Mouse (Mus musculus) midbrain, embryonic 16.5 days (tissue): Measurements from ENCODE around the gene Tmem232. TPM values are rescaled to one million over a fixed set of nuclear protein-coding genes. Genes with fewer than 3 reads are reported as not detected.

ENCODE experiments used
- ATAC-seq: fragments of 200-750 bp; cut with Nextera tagmentation; 2 replicates; pipeline ENCODE4 v1.8.0; 2017; ENCODE audit warnings: moderate TSS enrichment
- H3K27ac ChIP-seq: fragments of 300-500 bp; sonication (generic); 2 replicates; pipeline ENCODE4 v1.5.1; 2014; ENCODE audit warnings: mild to moderate bottlenecking, low read length, mixed read lengths
- H3K27me3 ChIP-seq: fragments of 300-500 bp; sonication (generic); 2 replicates; pipeline ENCODE4 v1.6.1; 2014; ENCODE audit warnings: low read depth, low read length, mixed read lengths; ENCODE audit not compliant: control insufficient read depth, insufficient read depth
- H3K36me3 ChIP-seq: fragments of 300-500 bp; sonication (generic); 2 replicates; pipeline ENCODE4 v1.6.1; 2014; ENCODE audit warnings: mild to moderate bottlenecking, low read length, moderate library complexity, mixed read lengths; ENCODE audit not compliant: control insufficient read depth, insufficient read depth
- H3K4me1 ChIP-seq: fragments of 300-500 bp; sonication (generic); 2 replicates; pipeline ENCODE4 v1.6.1; 2014; ENCODE audit warnings: mild to moderate bottlenecking, low read length, mixed read lengths; ENCODE audit not compliant: control insufficient read depth, insufficient read depth
- H3K4me2 ChIP-seq: fragments of 300-500 bp; sonication (generic); 2 replicates; pipeline ENCODE4 v1.6.1; 2014; ENCODE audit warnings: mild to moderate bottlenecking, low read length, mixed read lengths
- H3K4me3 ChIP-seq: fragments of 300-500 bp; sonication (generic); 2 replicates; pipeline ENCODE4 v1.5.1; 2014; ENCODE audit warnings: low read depth, mild to moderate bottlenecking, low read length, moderate library complexity, mixed read lengths
- H3K9ac ChIP-seq: fragments of 300-500 bp; sonication (generic); 2 replicates; pipeline ENCODE4 v1.6.1; 2014; ENCODE audit warnings: low read depth, low read length, mixed read lengths
- H3K9me3 ChIP-seq: fragments of 300-500 bp; sonication (generic); replicated peaks from 2 replicates; pipeline ENCODE4 v1.6.1; 2014; ENCODE audit warnings: mild to moderate bottlenecking, low read length, mixed read lengths; ENCODE audit not compliant: control insufficient read depth, poor library complexity, severe bottlenecking
- WGBS: fragments of 180-500 bp; shearing (Covaris S2); extraction: QIAGEN DNeasy Blood & Tissue Kit; methylation state at CpG from one replicate; pipeline ENCODE4 v1.1.7; 2014; 5-methylcytosine and 5-hydroxymethylcytosine counted together
- polyA plus RNA-seq: library from polyadenylated mRNA; unstranded; fragments of >200 nt; fragmentation: Nextera tagmentation; extraction: Ambion mirVana; gene quantifications from 2 replicates; pipeline ENCODE4 v1.2.1, GENCODE M21; 2015

Gene Tmem232
- polyA plus RNA-seq, result 0.46 and 0.92 TPM in 2 replicates

- Histone ChIP-seq H3K4me1 (no peaks in the 10 kb centered on the region; the same call in 1 of the 2 replicates), H3K36me3 (no peaks in the 10 kb centered on the region), H3K9me3 (no peaks in the 10 kb centered on the region), H3K27ac (no peak within 1 kb of the TSS), H3K9ac (peak within 1 kb of the TSS; percentile 46; the same call in 1 of the 2 replicates), H3K4me2 (peak within 1 kb of the TSS; percentile 67), H3K27me3 (no peaks in the 10 kb centered on the region), H3K4me3 (peak within 1 kb of the TSS; percentile 39)
- 12% methylated on average over 26 of the region's 26 CpGs for WGBS
- peak; percentile 88 for ATAC-seq
Observed at GRCm38 (mm10) chr17:65540441-65541272, at the start of gene Tmem232. Tmem232 (minus strand) TSS chr17:65540782.

- H3K9me3 ChIP-seq, result no peaks in the 10 kb centered on the region
- no peaks in the 10 kb centered on the region for H3K27me3 ChIP-seq
- H3K4me1 ChIP-seq, result no peaks in the 10 kb centered on the region
- no peak overlapping the region for H3K4me2 ChIP-seq
- no peak overlapping the region for H3K27ac ChIP-seq
- H3K36me3 ChIP-seq, result peaks cover 5% of the 10 kb centered on the region; the same call in 1 of the 2 replicates
- H3K4me3 ChIP-seq, result no peak overlapping the region
- no peak for ATAC-seq
- H3K9ac ChIP-seq, result no peak overlapping the region
- 82% methylated on average over 3 of the region's 3 CpGs for WGBS
Observed at GRCm38 (mm10) chr17:65586892-65587291, 46.3 kb upstream of the Tmem232 start.

GRCm38 (mm10) chr17:65581440-65581839 lies 40.9 kb upstream of the Tmem232 start:
- peaks cover 7% of the 10 kb centered on the region; the same call in 1 of the 2 replicates for H3K36me3 ChIP-seq
- ATAC-seq, result no peak
- no peak overlapping the region for H3K9ac ChIP-seq
- H3K4me2 ChIP-seq, result no peak overlapping the region
- H3K9me3 ChIP-seq, result no peaks in the 10 kb centered on the region
- no peaks in the 10 kb centered on the region for H3K27me3 ChIP-seq
- H3K27ac ChIP-seq, result no peak overlapping the region
- WGBS, result 91% methylated on average over 5 of the region's 5 CpGs
- no peak overlapping the region for H3K4me3 ChIP-seq
- no peaks in the 10 kb centered on the region for H3K4me1 ChIP-seq

GRCm38 (mm10) chr17:65579766-65580165 lies 39.2 kb upstream of the Tmem232 start:
- no peak overlapping the region for H3K4me3 ChIP-seq
- H3K36me3 ChIP-seq, result peaks cover 7% of the 10 kb centered on the region; the same call in 1 of the 2 replicates
- no peak overlapping the region for H3K27ac ChIP-seq
- no peaks in the 10 kb centered on the region for H3K9me3 ChIP-seq
- H3K9ac ChIP-seq, result no peak overlapping the region
- WGBS, result 96% methylated on average over 7 of the region's 7 CpGs
- no peak for ATAC-seq
- no peak overlapping the region for H3K4me2 ChIP-seq
- no peaks in the 10 kb centered on the region for H3K27me3 ChIP-seq
- no peaks in the 10 kb centered on the region for H3K4me1 ChIP-seq

GRCm38 (mm10) chr17:65575339-65575738 lies 34.8 kb upstream of the Tmem232 start:
- Histone ChIP-seq H3K36me3 (peaks cover under 1% of the 10 kb centered on the region; the same call in 1 of the 2 replicates), H3K9ac (no peak overlapping the region), H3K27ac (no peak overlapping the region), H3K27me3 (no peaks in the 10 kb centered on the region), H3K4me1 (no peaks in the 10 kb centered on the region), H3K4me3 (no peak overlapping the region), H3K9me3 (no peaks in the 10 kb centered on the region), H3K4me2 (no peak overlapping the region)
- WGBS, result 95% methylated on average over 1 of the region's 1 CpGs
- no peak for ATAC-seq

GRCm38 (mm10) chr17:65574850-65575249 lies 34.3 kb upstream of the Tmem232 start:
- H3K4me2 ChIP-seq, result no peak overlapping the region
- no peak for ATAC-seq
- no peak overlapping the region for H3K9ac ChIP-seq
- H3K27me3 ChIP-seq, result no peaks in the 10 kb centered on the region
- H3K9me3 ChIP-seq, result no peaks in the 10 kb centered on the region
- H3K4me3 ChIP-seq, result no peak overlapping the region
- WGBS, result 87% methylated on average over 8 of the region's 8 CpGs
- H3K4me1 ChIP-seq, result no peaks in the 10 kb centered on the region
- no peaks in the 10 kb centered on the region for H3K36me3 ChIP-seq
- no peak overlapping the region for H3K27ac ChIP-seq

GRCm38 (mm10) chr17:65571866-65572265 lies 31.3 kb upstream of the Tmem232 start:
- ATAC-seq, result no peak
- H3K4me2 ChIP-seq, result no peak overlapping the region
- no peaks in the 10 kb centered on the region for H3K4me1 ChIP-seq
- no peak overlapping the region for H3K4me3 ChIP-seq
- H3K36me3 ChIP-seq, result no peaks in the 10 kb centered on the region
- H3K9ac ChIP-seq, result no peak overlapping the region
- H3K27me3 ChIP-seq, result no peaks in the 10 kb centered on the region
- 84% methylated on average over 9 of the region's 9 CpGs for WGBS
- H3K9me3 ChIP-seq, result no peaks in the 10 kb centered on the region
- H3K27ac ChIP-seq, result no peak overlapping the region

GRCm38 (mm10) chr17:65571466-65571865 lies 30.9 kb upstream of the Tmem232 start:
- no peak overlapping the region for H3K4me3 ChIP-seq
- no peak overlapping the region for H3K9ac ChIP-seq
- no peak for ATAC-seq
- no peaks in the 10 kb centered on the region for H3K27me3 ChIP-seq
- no peaks in the 10 kb centered on the region for H3K9me3 ChIP-seq
- H3K36me3 ChIP-seq, result no peaks in the 10 kb centered on the region
- no peaks in the 10 kb centered on the region for H3K4me1 ChIP-seq
- 83% methylated on average over 8 of the region's 8 CpGs for WGBS
- H3K4me2 ChIP-seq, result no peak overlapping the region
- no peak overlapping the region for H3K27ac ChIP-seq

GRCm38 (mm10) chr17:65564189-65564588 lies 23.6 kb upstream of the Tmem232 start:
- Histone ChIP-seq H3K9ac (no peak overlapping the region), H3K4me2 (no peak overlapping the region), H3K4me3 (no peak overlapping the region), H3K27me3 (no peaks in the 10 kb centered on the region), H3K4me1 (no peaks in the 10 kb centered on the region), H3K27ac (no peak overlapping the region), H3K9me3 (no peaks in the 10 kb centered on the region), H3K36me3 (no peaks in the 10 kb centered on the region)
- WGBS, result 73% methylated on average over 5 of the region's 5 CpGs
- ATAC-seq, result no peak
